Mouse (Mus musculus) E14TG2a.4 (cell line): ENCODE measurements around the gene Gm20388.

ENCODE experiments used
- H3K27me3 ChIP-seq: 2 replicates; pipeline ENCODE4 v1.6.1; 2014; ENCODE audit warnings: low read length, control low read depth; ENCODE audit not compliant: insufficient read depth
- H3K36me3 ChIP-seq: 2 replicates; pipeline ENCODE4 v1.6.1; 2014; ENCODE audit warnings: low read length, control low read depth; ENCODE audit not compliant: insufficient read depth
- H3K4me1 ChIP-seq: replicated peaks from 2 replicates; pipeline ENCODE4 v1.6.1; 2014; ENCODE audit warnings: low read depth, low read length, control low read depth
- H3K4me3 ChIP-seq: replicated peaks from 2 replicates; pipeline ENCODE4 v1.5.1; 2014; ENCODE audit warnings: mild to moderate bottlenecking, low read length
- H3K9me3 ChIP-seq: 2 replicates; pipeline ENCODE4 v1.6.1; 2014; ENCODE audit warnings: low read length, control low read depth
- CTCF ChIP-seq: conservative IDR thresholded peaks from 2 replicates; pipeline ENCODE4 v1.5.1; 2014; ENCODE audit warnings: low read length
- NANOG ChIP-seq: IDR thresholded peaks from 2 replicates; pipeline ENCODE4 v1.6.1; 2014; ENCODE audit warnings: borderline replicate concordance, low read length, mixed read lengths
- POU5F1 ChIP-seq: IDR thresholded peaks from 2 replicates; pipeline ENCODE4 v1.6.1; 2014; ENCODE audit warnings: low read length, borderline replicate concordance

The Gm20388 gene

DNA sequence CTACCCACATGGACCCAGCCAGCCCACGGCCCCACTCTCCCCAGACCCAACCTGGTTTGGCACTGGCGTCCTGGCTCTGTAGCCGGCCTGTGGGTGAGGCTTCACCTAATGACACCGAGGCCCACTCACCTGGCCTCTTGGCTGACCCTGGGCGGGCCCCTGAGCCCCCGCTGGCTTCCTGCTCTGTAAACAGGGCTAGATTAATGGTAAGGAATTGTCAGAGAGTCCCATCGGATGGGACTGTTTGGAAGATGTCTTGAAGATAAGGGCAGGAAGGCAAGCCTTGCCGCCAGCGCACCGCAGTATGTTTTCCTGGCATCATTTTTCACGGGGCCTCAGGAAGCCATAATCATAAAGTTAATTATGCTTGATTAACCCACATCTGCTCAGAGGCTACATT lies 297.5 kb downstream of the Gm20388 start:
- no peaks in the 10 kb centered on the region for H3K9me3 ChIP-seq
- H3K27me3 ChIP-seq, result 0 out of 2 replicates have a peak, but pooled peaks cover 5% of the 10 kb centered on the region
- H3K4me3 ChIP-seq, result peak overlapping the region; percentile 37; the same call in 1 of the 2 replicates
- no peak for TF ChIP-seq NANOG
- TF ChIP-seq CTCF, result no peak
- TF ChIP-seq POU5F1, result no peak
- peaks cover 17% of the 10 kb centered on the region; the same call in 1 of the 2 replicates for H3K4me1 ChIP-seq
- no peaks in the 10 kb centered on the region for H3K36me3 ChIP-seq

GRCm38 (mm10) chr8:120211345-120211744 lies 300.7 kb downstream of the Gm20388 start:
- no peaks in the 10 kb centered on the region for H3K9me3 ChIP-seq

GRCm38 (mm10) chr8:120212596-120212995 lies 302.0 kb downstream of the Gm20388 start:
- TF ChIP-seq POU5F1 (no peak), NANOG (no peak), CTCF (no peak)

More at GRCm38 (mm10) chr8:120211345-120211744, 300.7 kb downstream of the Gm20388 start:
- no peak for TF ChIP-seq NANOG
- TF ChIP-seq POU5F1, result no peak
- no peak for TF ChIP-seq CTCF
- no peak overlapping the region for H3K4me3 ChIP-seq
- H3K4me1 ChIP-seq, result peaks cover 17% of the 10 kb centered on the region; the same call in 1 of the 2 replicates
- no peaks in the 10 kb centered on the region for H3K36me3 ChIP-seq
- no peaks in the 10 kb centered on the region for H3K27me3 ChIP-seq

DNA sequence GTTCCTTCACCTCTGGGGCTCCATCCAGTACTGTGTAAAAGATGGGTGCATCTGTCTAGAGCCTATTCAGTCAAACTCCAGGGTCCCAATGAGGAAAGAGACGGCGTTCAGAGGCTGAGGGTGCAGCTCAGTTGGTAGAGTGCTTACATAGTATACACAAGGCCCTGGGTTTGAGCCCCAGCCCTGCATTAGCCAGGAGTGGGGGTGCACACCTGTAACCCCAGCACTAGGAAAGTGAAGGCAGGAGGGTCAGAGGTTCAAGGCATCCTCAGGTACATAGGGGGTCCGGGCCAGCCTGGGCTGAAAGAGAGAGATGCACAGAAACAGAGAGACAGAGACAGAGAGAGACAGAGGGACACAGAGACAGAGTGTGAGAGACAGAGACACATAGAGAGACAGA lies 302.6 kb downstream of the Gm20388 start:
- no peaks in the 10 kb centered on the region for H3K36me3 ChIP-seq
- H3K9me3 ChIP-seq, result no peaks in the 10 kb centered on the region
- peaks cover 24% of the 10 kb centered on the region for H3K4me1 ChIP-seq
- no peak for TF ChIP-seq POU5F1
- no peak for TF ChIP-seq NANOG
- TF ChIP-seq CTCF, result no peak
- H3K27me3 ChIP-seq, result no peaks in the 10 kb centered on the region
- H3K4me3 ChIP-seq, result no peak overlapping the region

More at GRCm38 (mm10) chr8:120212596-120212995, 302.0 kb downstream of the Gm20388 start:
- H3K27me3 ChIP-seq, result no peaks in the 10 kb centered on the region
- H3K9me3 ChIP-seq, result no peaks in the 10 kb centered on the region
- no peaks in the 10 kb centered on the region for H3K36me3 ChIP-seq
- H3K4me3 ChIP-seq, result no peak overlapping the region
- H3K4me1 ChIP-seq, result peaks cover 27% of the 10 kb centered on the region

DNA sequence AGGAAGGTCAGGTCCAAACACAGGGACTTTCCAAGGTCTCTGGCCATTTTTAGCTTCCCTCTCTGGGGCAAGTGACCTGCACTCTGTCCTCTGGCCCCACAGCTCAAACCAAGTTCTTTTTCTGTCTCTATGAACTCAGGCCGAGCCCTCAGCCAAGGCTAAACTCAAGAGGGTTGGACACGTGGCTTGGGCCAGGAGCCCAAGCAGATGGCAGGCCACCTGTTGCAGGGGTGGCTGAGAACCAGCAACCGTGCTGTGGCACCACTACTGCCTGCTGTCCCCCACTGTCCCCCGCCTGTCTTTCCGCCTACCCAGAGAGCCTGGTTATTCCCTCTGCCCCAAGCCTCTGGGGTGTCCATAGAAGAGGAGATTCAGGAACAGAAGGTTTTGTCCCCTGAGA lies 303.3 kb downstream of the Gm20388 start:
- no peaks in the 10 kb centered on the region for H3K9me3 ChIP-seq
- H3K27me3 ChIP-seq, result no peaks in the 10 kb centered on the region
- peaks cover 22% of the 10 kb centered on the region for H3K4me1 ChIP-seq
- no peaks in the 10 kb centered on the region for H3K36me3 ChIP-seq
- TF ChIP-seq NANOG, result no peak
- no peak overlapping the region for H3K4me3 ChIP-seq

- H3K4me3 ChIP-seq, result no peak overlapping the region
- no peak for TF ChIP-seq POU5F1
- H3K9me3 ChIP-seq, result no peaks in the 10 kb centered on the region
- H3K36me3 ChIP-seq, result no peaks in the 10 kb centered on the region
- peaks cover 22% of the 10 kb centered on the region for H3K4me1 ChIP-seq
- no peaks in the 10 kb centered on the region for H3K27me3 ChIP-seq
Measured at GRCm38 (mm10) chr8:120215416-120216141, 304.9 kb downstream of the Gm20388 start.

DNA sequence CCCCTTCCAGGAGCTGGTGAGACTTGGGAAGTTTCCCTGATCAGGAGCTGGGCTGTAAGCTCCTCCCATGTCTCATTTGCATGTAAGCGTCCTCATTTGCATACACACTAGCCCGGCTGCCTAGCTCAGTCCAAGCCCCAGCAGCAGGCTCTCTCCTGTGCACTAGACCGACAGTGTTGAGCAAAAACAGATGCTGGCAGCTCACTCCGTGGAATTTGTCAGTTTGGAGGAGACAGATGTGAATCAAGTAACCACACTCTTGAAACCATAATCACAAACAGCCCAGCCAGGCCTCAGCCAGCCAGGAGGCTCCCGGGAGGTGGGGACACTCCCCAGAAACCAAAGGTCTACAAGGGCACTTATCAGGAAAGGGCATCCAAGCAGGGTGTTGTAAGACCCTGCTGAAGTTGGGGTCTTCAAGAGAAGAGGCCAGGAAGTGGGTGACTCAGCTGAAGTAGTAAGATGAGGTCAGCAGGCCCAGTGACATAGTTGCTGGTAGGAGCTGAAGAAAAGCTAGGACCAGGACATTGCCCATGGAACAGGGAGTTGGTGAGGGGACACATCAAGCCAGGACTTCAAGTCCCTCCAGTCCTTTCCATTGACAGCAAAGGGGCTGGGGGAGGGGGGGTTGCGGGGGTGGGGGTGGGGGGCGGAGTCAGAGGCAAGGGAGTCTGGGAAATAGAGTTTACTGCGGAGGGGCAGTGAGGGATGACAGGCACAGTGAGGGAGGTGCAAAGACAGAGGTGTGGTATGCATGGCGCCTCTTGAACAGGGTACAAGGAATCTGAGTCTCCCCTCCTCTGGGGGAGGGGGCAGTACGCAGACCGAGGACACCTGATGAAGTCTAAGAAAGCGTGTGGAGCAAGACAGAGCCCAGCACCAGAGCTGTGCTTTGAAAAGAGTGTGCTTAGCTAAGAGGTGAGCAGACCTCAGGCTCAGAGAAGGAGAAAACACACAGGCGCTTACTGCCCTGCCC lies 306.5 kb downstream of the Gm20388 start:
- Histone ChIP-seq H3K9me3 (no peaks in the 10 kb centered on the region), H3K4me1 (peaks cover 20% of the 10 kb centered on the region), H3K36me3 (no peaks in the 10 kb centered on the region), H3K27me3 (peaks cover 4% of the 10 kb centered on the region), H3K4me3 (peak overlapping the region; percentile 26; the same call in 1 of the 2 replicates)
- no peak for TF ChIP-seq NANOG
- TF ChIP-seq POU5F1, result no peak
- TF ChIP-seq CTCF, result no peak

DNA sequence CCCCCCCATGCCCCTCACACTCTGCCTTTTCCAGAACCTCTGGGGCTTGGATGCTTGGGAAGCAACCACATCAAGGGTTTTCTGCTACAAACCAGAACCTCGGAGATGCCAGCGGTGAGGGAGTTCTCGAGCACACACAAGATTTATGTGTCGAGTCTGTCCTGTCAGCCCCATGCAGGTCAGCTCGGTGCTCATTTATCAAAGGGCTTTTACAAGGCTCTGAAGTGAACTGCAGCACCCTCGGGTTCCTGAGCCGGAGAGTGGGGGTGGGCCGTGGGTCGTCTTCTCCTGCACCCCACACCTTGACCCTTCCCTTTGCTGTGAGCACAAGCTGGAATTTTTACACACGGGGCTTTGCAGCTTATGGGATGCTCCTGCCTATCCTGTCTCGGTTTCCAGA lies 311.9 kb downstream of the Gm20388 start:
- Histone ChIP-seq H3K9me3 (no peaks in the 10 kb centered on the region), H3K36me3 (no peaks in the 10 kb centered on the region), H3K27me3 (peaks cover 24% of the 10 kb centered on the region), H3K4me3 (no peak overlapping the region), H3K4me1 (peaks cover 31% of the 10 kb centered on the region)
- no peak for TF ChIP-seq NANOG
- no peak for TF ChIP-seq POU5F1
- no peak for TF ChIP-seq CTCF
